Mouse (Mus musculus): ENCODE measurements around the gene Olfr610. TPM values are rescaled to one million over a fixed set of nuclear protein-coding genes. Genes with fewer than 3 reads are reported as not detected.
"Not testable (repeated sequence)": the region's sequence is repeated elsewhere in the genome, so short reads cannot be mapped to it uniquely, and the experiment has no call there.

The Olfr610 gene
- polyA plus RNA-seq (2014; fragmentation: Nextera tagmentation; extraction: Ambion mirVana): not detected in 2 replicates

DNA sequence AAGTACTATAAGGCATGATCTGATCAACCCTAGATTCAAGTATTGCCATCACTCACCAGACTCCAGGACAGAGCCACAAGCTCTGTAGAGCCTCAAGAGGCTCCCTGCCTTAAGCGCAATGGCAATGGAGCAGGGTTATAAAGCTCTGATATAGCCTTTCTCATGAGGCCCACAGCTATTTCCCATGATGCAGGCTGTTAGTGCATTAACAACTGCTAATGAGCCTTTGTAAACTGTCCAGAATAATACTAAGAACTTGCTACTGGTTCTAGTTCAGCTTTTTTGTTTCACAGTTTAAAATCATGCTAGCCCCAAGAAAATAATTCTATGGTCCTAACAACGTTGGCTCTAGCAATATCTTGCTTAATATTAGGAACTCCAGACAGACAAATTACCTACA lies at the start of gene Olfr610:
Gene Olfr610, minus strand, starts transcription at position 101 of the 400 bp plus-strand sequence.
- WGBS: 90% methylated on average over 2 of the region's 2 CpGs
- no peaks in the 10 kb centered on the region for H3K27me3 ChIP-seq (ENCODE audit: control insufficient read depth, insufficient read depth, low read length)
- ATAC-seq (ENCODE audit: low FRiP score): no peak
- no peaks in the 10 kb centered on the region for H3K9me3 ChIP-seq (ENCODE audit: control insufficient read depth, low read length)
- no peak within 1 kb of the TSS for H3K9ac ChIP-seq
- H3K4me2 ChIP-seq (replicated peaks): no peak within 1 kb of the TSS
- no peak within 1 kb of the TSS for H3K27ac ChIP-seq
- H3K36me3 ChIP-seq (replicated peaks; ENCODE audit: control insufficient read depth, insufficient read depth): no peaks in the 10 kb centered on the region
- H3K4me3 ChIP-seq (replicated peaks; ENCODE audit: low read length): no peak within 1 kb of the TSS
- no peak for DNase-seq (ENCODE audit: low spot score)
- H3K4me1 ChIP-seq (replicated peaks; ENCODE audit: control insufficient read depth, insufficient read depth, low read length): no peaks in the 10 kb centered on the region

DNA sequence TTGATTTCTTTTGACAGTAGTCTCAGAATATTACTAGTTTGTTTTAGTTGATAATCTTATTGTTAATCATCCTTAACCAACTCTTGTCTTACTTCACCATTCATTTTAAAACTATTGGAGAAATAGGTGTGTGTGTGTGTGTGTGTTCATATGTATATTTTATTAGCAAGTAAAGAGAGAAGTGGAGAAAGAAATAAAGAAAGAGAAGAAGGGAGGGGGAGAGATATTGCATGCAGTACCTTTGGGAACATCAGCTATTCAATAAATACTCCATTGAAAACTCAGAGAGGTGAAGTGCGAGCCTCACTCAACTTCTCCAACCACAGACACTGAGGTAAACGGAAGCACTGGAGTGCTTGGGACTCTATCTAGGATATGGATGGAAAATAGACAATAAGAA lies 43.9 kb upstream of the Olfr610 start, which contains the start of gene Olfr615:
Gene Olfr615, plus strand, starts transcription at position 301 of the 400 bp plus-strand sequence.
- no peak within 1 kb of the TSS for H3K4me3 ChIP-seq (replicated peaks; ENCODE audit: low read length)
- DNase-seq (ENCODE audit: low spot score) (no peak), ATAC-seq (ENCODE audit: low FRiP score) (no peak)
- H3K27ac ChIP-seq: no peak within 1 kb of the TSS
- no peak within 1 kb of the TSS for H3K4me2 ChIP-seq (replicated peaks)
- no peaks in the 10 kb centered on the region for H3K36me3 ChIP-seq (replicated peaks; ENCODE audit: control insufficient read depth, insufficient read depth)
- no peaks in the 10 kb centered on the region for H3K4me1 ChIP-seq (replicated peaks; ENCODE audit: control insufficient read depth, insufficient read depth, low read length)
- 84% methylated on average over 2 of the region's 2 CpGs for WGBS
- H3K27me3 ChIP-seq (ENCODE audit: control insufficient read depth, insufficient read depth, low read length): no peaks in the 10 kb centered on the region
- H3K9ac ChIP-seq: no peak within 1 kb of the TSS
- H3K9me3 ChIP-seq (ENCODE audit: control insufficient read depth, low read length): no peaks in the 10 kb centered on the region

DNA sequence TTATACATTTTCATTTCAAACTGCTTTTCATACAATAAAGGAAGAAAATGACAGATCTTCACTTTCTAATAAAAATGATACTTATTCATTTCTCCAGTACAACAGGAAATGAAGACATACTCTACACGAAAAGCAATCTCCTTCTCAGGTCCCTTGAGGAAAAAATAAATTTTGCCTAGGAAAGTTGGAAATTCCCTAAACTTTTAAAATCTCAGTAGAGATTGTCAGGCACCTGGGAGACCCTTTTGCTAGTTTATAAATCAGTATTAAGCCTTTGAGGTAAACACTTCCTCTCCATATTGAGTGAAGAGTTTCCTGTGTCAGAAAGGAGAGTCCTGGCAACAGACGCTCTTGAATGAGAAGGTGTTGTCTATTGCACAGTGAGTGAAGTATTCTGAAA lies 35.9 kb upstream of the Olfr610 start, which contains the start of gene Olfr613:
Gene Olfr613, plus strand, starts transcription at position 301 of the 400 bp plus-strand sequence.
- Histone ChIP-seq H3K4me1 (replicated peaks; ENCODE audit: control insufficient read depth, insufficient read depth, low read length) (no peaks in the 10 kb centered on the region), H3K9me3 (ENCODE audit: control insufficient read depth, low read length) (0 out of 2 replicates have a peak, but pooled peaks cover 3% of the 10 kb centered on the region), H3K9ac (no peak within 1 kb of the TSS), H3K4me3 (replicated peaks; ENCODE audit: low read length) (no peak within 1 kb of the TSS), H3K27ac (no peak within 1 kb of the TSS), H3K4me2 (replicated peaks) (no peak within 1 kb of the TSS), H3K27me3 (ENCODE audit: control insufficient read depth, insufficient read depth, low read length) (no peaks in the 10 kb centered on the region), H3K36me3 (replicated peaks; ENCODE audit: control insufficient read depth, insufficient read depth) (no peaks in the 10 kb centered on the region)
- WGBS: 79% methylated on average over 2 of the region's 2 CpGs
- DNase-seq (ENCODE audit: low spot score) (no peak), ATAC-seq (ENCODE audit: low FRiP score) (no peak)

- H3K9ac ChIP-seq; H3K9me3 ChIP-seq (ENCODE audit: control insufficient read depth, low read length); H3K4me2 ChIP-seq (replicated peaks); H3K27me3 ChIP-seq (ENCODE audit: control insufficient read depth, insufficient read depth, low read length); H3K27ac ChIP-seq; H3K4me1 ChIP-seq (replicated peaks; ENCODE audit: control insufficient read depth, insufficient read depth, low read length); DNase-seq (ENCODE audit: low spot score); H3K4me3 ChIP-seq (replicated peaks; ENCODE audit: low read length); H3K36me3 ChIP-seq (replicated peaks; ENCODE audit: control insufficient read depth, insufficient read depth); ATAC-seq (ENCODE audit: low FRiP score): not testable (repeated sequence)
- 96% methylated on average over 2 of the region's 2 CpGs for WGBS
These were observed 30.7 kb upstream of the Olfr610 start, which contains the start of gene Olfr612 for GRCm38 (mm10) chr7:103542617-103543016. Olfr612 (minus strand) TSS chr7:103542717.

DNA sequence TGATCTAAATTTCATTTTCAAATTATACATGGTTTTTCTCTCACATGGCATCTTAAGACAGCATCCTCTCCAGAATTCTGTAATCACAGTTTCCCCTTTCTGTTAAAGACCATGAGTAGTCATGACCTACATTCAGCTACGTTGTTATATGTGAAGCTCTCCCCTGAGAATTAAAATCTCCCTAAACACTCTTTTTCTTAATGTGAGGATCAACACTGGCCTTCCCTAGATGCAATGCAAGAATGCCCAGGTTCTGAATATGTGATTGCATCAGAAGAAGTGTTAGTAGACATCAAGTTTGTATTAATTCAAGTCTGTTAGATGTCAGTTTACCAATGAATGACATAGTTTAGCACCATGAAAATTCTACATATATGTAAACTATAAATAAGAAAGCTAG lies 8.8 kb upstream of the Olfr610 start, which contains the start of gene Olfr611:
Gene Olfr611, minus strand, starts transcription at position 101 of the 400 bp plus-strand sequence.
- H3K9me3 ChIP-seq (ENCODE audit: control insufficient read depth, low read length); H3K4me3 ChIP-seq (replicated peaks; ENCODE audit: low read length); H3K4me2 ChIP-seq (replicated peaks); H3K36me3 ChIP-seq (replicated peaks; ENCODE audit: control insufficient read depth, insufficient read depth); ATAC-seq (ENCODE audit: low FRiP score); H3K9ac ChIP-seq; DNase-seq (ENCODE audit: low spot score); H3K4me1 ChIP-seq (replicated peaks; ENCODE audit: control insufficient read depth, insufficient read depth, low read length); H3K27ac ChIP-seq; H3K27me3 ChIP-seq (ENCODE audit: control insufficient read depth, insufficient read depth, low read length): not testable (repeated sequence)
- WGBS: 63% methylated on average over 1 of the region's 1 CpGs

GRCm38 (mm10) chr7:103497962-103498361 lies 14.0 kb downstream of the Olfr610 start, which contains the start of gene Olfr609:
Olfr609 (minus strand) TSS chr7:103498062.
- Histone ChIP-seq H3K4me1 (replicated peaks; ENCODE audit: control insufficient read depth, insufficient read depth, low read length) (no peaks in the 10 kb centered on the region), H3K27ac (no peak within 1 kb of the TSS), H3K4me2 (replicated peaks) (no peak within 1 kb of the TSS), H3K9ac (no peak within 1 kb of the TSS), H3K27me3 (ENCODE audit: control insufficient read depth, insufficient read depth, low read length) (no peaks in the 10 kb centered on the region), H3K36me3 (replicated peaks; ENCODE audit: control insufficient read depth, insufficient read depth) (no peaks in the 10 kb centered on the region), H3K4me3 (replicated peaks; ENCODE audit: low read length) (no peak within 1 kb of the TSS), H3K9me3 (ENCODE audit: control insufficient read depth, low read length) (no peaks in the 10 kb centered on the region)
- 69% methylated on average over 1 of the region's 1 CpGs for WGBS
- ATAC-seq (ENCODE audit: low FRiP score) (no peak), DNase-seq (ENCODE audit: low spot score) (no peak)

DNA sequence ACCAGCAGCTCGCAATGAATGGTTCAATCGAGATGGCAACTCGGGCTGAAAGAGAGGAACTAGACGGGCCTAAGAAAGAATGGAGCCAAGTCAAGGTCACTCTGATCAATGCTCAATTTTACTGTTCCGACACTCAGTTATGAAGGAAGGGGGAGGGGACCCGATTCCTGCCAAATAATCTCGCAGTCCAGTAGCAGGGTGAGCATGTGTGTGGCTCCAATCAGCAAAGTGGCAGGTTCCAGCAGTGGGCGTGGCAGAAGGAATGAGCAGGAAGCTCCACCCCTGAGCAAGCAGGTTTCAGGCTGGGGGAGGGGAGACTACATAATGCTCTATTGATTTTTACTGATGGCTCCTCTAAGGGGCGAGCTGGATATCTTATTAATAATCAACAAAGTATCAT lies 34.8 kb downstream of the Olfr610 start:
- H3K4me1 ChIP-seq (replicated peaks; ENCODE audit: control insufficient read depth, insufficient read depth, low read length); H3K9me3 ChIP-seq (ENCODE audit: control insufficient read depth, low read length); H3K4me2 ChIP-seq (replicated peaks); H3K27me3 ChIP-seq (ENCODE audit: control insufficient read depth, insufficient read depth, low read length); H3K9ac ChIP-seq; DNase-seq (ENCODE audit: low spot score); H3K4me3 ChIP-seq (replicated peaks; ENCODE audit: low read length); H3K27ac ChIP-seq; ATAC-seq (ENCODE audit: low FRiP score); H3K36me3 ChIP-seq (replicated peaks; ENCODE audit: control insufficient read depth, insufficient read depth): not testable (repeated sequence)
- 82% methylated on average over 9 of the region's 9 CpGs for WGBS

GRCm38 (mm10) chr7:103469577-103469976 lies 42.3 kb downstream of the Olfr610 start, which contains the start of gene Olfr608:
Olfr608 (plus strand) TSS chr7:103469877.
- Histone ChIP-seq H3K36me3 (replicated peaks; ENCODE audit: control insufficient read depth, insufficient read depth) (no peaks in the 10 kb centered on the region), H3K4me2 (replicated peaks) (no peak within 1 kb of the TSS), H3K27me3 (ENCODE audit: control insufficient read depth, insufficient read depth, low read length) (no peaks in the 10 kb centered on the region), H3K4me1 (replicated peaks; ENCODE audit: control insufficient read depth, insufficient read depth, low read length) (no peaks in the 10 kb centered on the region), H3K9me3 (ENCODE audit: control insufficient read depth, low read length) (no peaks in the 10 kb centered on the region), H3K9ac (no peak within 1 kb of the TSS), H3K27ac (no peak within 1 kb of the TSS), H3K4me3 (replicated peaks; ENCODE audit: low read length) (no peak within 1 kb of the TSS)
- DNase-seq (ENCODE audit: low spot score): no peak
- ATAC-seq (ENCODE audit: low FRiP score): no peak

DNA sequence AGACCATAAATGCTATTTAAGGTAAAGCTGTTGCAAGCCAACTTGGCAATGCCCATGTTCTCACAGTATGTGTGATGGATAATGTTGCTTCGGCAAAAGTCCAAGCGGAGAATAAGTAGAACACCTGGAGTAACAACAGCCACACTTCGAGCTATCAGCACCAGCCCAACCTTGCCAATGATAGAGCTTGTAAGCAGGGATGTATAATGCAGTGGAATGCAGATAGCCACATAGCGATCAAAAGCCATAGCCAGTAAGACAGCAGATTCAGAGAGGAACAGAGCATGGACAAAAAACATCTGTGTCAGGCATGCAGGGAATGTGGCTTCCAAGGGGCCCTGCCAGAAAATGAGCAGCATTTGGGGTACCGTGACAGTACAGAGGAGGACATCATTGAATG lies 51.3 kb downstream of the Olfr610 start:
- Histone ChIP-seq H3K4me3 (replicated peaks; ENCODE audit: low read length) (no peak overlapping the region), H3K9ac (no peak overlapping the region), H3K36me3 (replicated peaks; ENCODE audit: control insufficient read depth, insufficient read depth) (no peaks in the 10 kb centered on the region), H3K27me3 (ENCODE audit: control insufficient read depth, insufficient read depth, low read length) (no peaks in the 10 kb centered on the region), H3K4me1 (replicated peaks; ENCODE audit: control insufficient read depth, insufficient read depth, low read length) (no peaks in the 10 kb centered on the region), H3K4me2 (replicated peaks) (no peak overlapping the region), H3K9me3 (ENCODE audit: control insufficient read depth, low read length) (no peaks in the 10 kb centered on the region), H3K27ac (no peak overlapping the region)
- no peak for DNase-seq (ENCODE audit: low spot score)
- WGBS: 91% methylated on average over 5 of the region's 5 CpGs
- ATAC-seq (ENCODE audit: low FRiP score): no peak
